Mouse (Mus musculus): Measurements from ENCODE around the gene Hmg20a. TPM values are rescaled to one million over a fixed set of nuclear protein-coding genes. Genes with fewer than 3 reads are reported as not detected.

Hmg20a gene
- polyA plus RNA-seq, 1 experiment = 11.0 TPM

DNA sequence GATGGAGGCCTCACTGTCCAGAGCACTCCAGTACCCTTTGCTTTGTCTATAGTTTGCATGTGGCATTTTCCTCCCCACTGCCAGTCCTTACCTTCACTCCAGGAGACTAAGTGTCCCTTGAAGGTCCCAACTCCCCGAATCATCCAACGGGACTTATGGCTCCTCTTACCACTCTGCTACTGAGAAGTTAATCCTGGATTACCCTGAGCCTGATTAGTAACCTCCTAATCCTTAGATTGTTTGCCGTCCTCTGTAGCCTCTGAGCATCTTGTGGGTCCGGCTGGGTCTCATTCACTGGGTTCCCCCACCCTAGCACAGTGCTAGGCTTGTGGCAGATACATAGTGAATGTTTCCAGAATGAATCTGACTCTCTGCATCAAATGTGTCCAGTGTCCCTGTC is 109.5 kb downstream of the Hmg20a start:
- no peaks in the 10 kb centered on the region for H3K4me1 ChIP-seq (ENCODE audit: control insufficient read depth, insufficient read depth, insufficient read length, low read length)
- 88% methylated on average over 4 of the region's 4 CpGs for WGBS
- no peaks in the 10 kb centered on the region for H3K27me3 ChIP-seq (ENCODE audit: control insufficient read depth, insufficient read depth, low read length)
- H3K27ac ChIP-seq (ENCODE audit: insufficient read depth, low read depth, low read length) = no peak overlapping the region
- TF ChIP-seq CTCF (IDR thresholded peaks at IDR 0.05; ENCODE audit: extremely low read depth, insufficient read length, insufficient replicate concordance, low read depth, low read length) (no peak), POLR2A (IDR thresholded peaks at IDR 0.05; ENCODE audit: low read depth, low read length) (no peak)
- H3K36me3 ChIP-seq (ENCODE audit: control insufficient read depth, insufficient read depth, low read length) = no peaks in the 10 kb centered on the region
- H3K4me3 ChIP-seq (ENCODE audit: low read depth, low read length) = no peak overlapping the region

DNA sequence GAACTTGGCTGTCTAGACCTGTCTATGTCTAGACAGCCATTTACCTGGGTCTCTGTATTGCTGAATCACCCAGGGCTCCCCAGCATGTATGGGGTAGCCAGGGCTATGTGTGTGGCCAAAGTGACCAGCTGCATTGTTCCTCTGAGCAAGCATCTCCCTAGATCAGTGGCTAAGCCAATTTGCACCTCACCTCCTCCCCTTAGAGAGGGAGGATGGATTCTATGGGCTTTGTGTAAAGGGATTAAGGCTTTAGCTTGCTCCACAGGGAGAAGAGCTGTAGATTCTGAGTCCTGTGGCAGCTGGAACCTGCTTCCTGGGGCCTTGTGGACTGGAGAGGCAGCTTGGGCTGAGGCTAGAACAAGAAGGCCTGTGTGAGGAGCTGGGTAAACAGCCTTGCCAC is 113.6 kb downstream of the Hmg20a start:
- Histone ChIP-seq H3K4me3 (ENCODE audit: low read depth, low read length) (no peak overlapping the region), H3K27me3 (ENCODE audit: control insufficient read depth, insufficient read depth, low read length) (no peaks in the 10 kb centered on the region), H3K4me1 (ENCODE audit: control insufficient read depth, insufficient read depth, insufficient read length, low read length) (peaks cover 4% of the 10 kb centered on the region; the same call in 1 of the 2 replicates), H3K27ac (ENCODE audit: insufficient read depth, low read depth, low read length) (no peak overlapping the region), H3K36me3 (ENCODE audit: control insufficient read depth, insufficient read depth, low read length) (no peaks in the 10 kb centered on the region)
- no peak for TF ChIP-seq CTCF (IDR thresholded peaks at IDR 0.05; ENCODE audit: extremely low read depth, insufficient read length, insufficient replicate concordance, low read depth, low read length)
- no peak for TF ChIP-seq POLR2A (IDR thresholded peaks at IDR 0.05; ENCODE audit: low read depth, low read length)

DNA sequence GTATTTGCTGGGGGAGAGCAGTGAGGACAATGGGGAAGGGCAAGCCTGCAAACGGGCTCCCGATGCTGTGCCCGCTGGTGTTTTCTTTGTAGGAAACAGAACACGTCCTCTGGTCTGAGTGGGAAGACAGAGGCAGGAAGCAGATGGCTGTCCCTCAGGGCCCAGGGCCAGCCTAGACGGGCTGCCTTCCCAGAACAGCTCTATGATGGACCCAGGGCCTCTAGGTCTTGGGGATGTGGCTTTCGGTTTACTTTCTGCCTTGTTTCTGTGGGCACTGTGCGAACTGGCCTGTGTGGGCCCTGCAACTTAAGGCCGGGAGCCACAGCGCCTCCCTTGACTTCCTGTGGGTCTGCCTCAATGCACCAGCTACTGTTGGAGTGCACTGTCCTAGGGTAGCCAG is 115.5 kb downstream of the Hmg20a start:
- no peaks in the 10 kb centered on the region for H3K27me3 ChIP-seq (ENCODE audit: control insufficient read depth, insufficient read depth, low read length)
- H3K4me3 ChIP-seq (ENCODE audit: low read depth, low read length) = no peak overlapping the region
- peaks cover 4% of the 10 kb centered on the region; the same call in 1 of the 2 replicates for H3K4me1 ChIP-seq (ENCODE audit: control insufficient read depth, insufficient read depth, insufficient read length, low read length)
- WGBS = 60% methylated on average over 9 of the region's 9 CpGs
- no peaks in the 10 kb centered on the region for H3K36me3 ChIP-seq (ENCODE audit: control insufficient read depth, insufficient read depth, low read length)
- TF ChIP-seq POLR2A (IDR thresholded peaks at IDR 0.05; ENCODE audit: low read depth, low read length) (no peak), CTCF (IDR thresholded peaks at IDR 0.05; ENCODE audit: extremely low read depth, insufficient read length, insufficient replicate concordance, low read depth, low read length) (no peak)
- H3K27ac ChIP-seq (ENCODE audit: insufficient read depth, low read depth, low read length) = peak overlapping the region; percentile 5; the same call in 1 of the 2 replicates

DNA sequence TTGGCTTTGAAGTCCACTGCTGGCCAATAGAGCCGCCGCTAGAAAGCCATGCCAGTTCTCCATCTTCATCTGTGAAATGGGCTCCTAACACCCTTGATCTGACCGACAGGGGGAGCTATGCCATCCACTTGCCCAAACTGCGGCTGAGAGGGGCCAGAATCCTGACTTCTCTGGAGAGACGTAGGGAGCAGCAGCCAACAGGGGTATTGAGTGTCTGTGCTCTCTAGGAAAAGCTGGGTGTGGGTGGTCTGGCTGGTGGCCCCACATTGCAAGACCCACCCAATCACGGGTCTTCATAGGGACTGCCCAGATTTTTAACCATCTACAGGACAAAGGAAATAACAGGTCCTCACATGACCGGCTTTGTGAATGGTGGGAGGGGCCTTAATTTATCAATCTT is 116.3 kb downstream of the Hmg20a start:
- Histone ChIP-seq H3K36me3 (ENCODE audit: control insufficient read depth, insufficient read depth, low read length) (no peaks in the 10 kb centered on the region), H3K4me3 (ENCODE audit: low read depth, low read length) (no peak overlapping the region), H3K27ac (ENCODE audit: insufficient read depth, low read depth, low read length) (no peak overlapping the region), H3K27me3 (ENCODE audit: control insufficient read depth, insufficient read depth, low read length) (no peaks in the 10 kb centered on the region), H3K4me1 (ENCODE audit: control insufficient read depth, insufficient read depth, insufficient read length, low read length) (peaks cover 4% of the 10 kb centered on the region; the same call in 1 of the 2 replicates)
- WGBS = 61% methylated on average over 7 of the region's 7 CpGs
- TF ChIP-seq POLR2A (IDR thresholded peaks at IDR 0.05; ENCODE audit: low read depth, low read length) (no peak), CTCF (IDR thresholded peaks at IDR 0.05; ENCODE audit: extremely low read depth, insufficient read length, insufficient replicate concordance, low read depth, low read length) (no peak)

DNA sequence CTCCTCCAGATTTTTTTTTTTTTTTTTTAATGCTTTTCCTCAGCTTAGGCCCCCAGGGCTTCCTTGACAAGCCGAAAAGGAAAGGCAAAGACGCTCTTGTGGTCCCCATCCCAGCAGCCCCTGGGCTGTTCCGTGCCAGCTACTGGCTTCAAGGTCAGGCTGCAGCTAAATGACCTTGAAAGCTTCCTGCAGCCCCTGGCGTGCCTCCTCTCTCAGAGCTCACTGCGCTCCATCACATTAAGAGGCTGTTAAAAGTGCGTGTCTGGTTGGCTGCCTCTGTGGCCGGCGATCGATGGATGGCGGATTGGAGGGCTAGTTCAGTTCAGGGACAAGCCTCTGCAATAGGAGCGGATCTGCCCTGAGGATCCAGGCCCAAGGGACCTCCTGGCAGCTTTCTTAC is 117.0 kb downstream of the Hmg20a start:
- no peak overlapping the region for H3K27ac ChIP-seq (ENCODE audit: insufficient read depth, low read depth, low read length)
- WGBS = 67% methylated on average over 11 of the region's 11 CpGs
- H3K36me3 ChIP-seq (ENCODE audit: control insufficient read depth, insufficient read depth, low read length) = no peaks in the 10 kb centered on the region
- no peak overlapping the region for H3K4me3 ChIP-seq (ENCODE audit: low read depth, low read length)
- TF ChIP-seq POLR2A (IDR thresholded peaks at IDR 0.05; ENCODE audit: low read depth, low read length) = no peak
- no peak for TF ChIP-seq CTCF (IDR thresholded peaks at IDR 0.05; ENCODE audit: extremely low read depth, insufficient read length, insufficient replicate concordance, low read depth, low read length)
- H3K4me1 ChIP-seq (ENCODE audit: control insufficient read depth, insufficient read depth, insufficient read length, low read length) = peaks cover 4% of the 10 kb centered on the region; the same call in 1 of the 2 replicates
- no peaks in the 10 kb centered on the region for H3K27me3 ChIP-seq (ENCODE audit: control insufficient read depth, insufficient read depth, low read length)

DNA sequence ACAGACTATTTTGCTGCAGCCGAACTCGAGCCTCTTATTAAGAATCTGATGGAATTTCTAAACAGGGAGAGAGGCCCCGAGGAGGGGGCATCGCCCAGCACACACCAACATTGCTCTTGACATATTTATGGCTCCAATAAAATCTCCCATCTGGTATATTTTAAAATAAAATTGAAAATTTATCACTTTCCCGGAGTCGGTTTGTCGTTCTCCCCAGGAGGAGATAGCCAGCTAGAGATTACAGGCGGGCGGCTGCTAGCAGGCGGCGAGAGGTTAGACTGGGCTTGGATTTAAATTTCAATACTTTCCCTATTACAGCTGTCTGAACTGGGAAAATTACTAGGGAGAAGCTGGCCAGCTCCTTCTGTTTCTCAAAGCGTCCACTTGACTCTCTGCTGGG is 121.6 kb downstream of the Hmg20a start:
- no peaks in the 10 kb centered on the region for H3K4me1 ChIP-seq (ENCODE audit: control insufficient read depth, insufficient read depth, insufficient read length, low read length)
- H3K36me3 ChIP-seq (ENCODE audit: control insufficient read depth, insufficient read depth, low read length) = no peaks in the 10 kb centered on the region
- no peak overlapping the region for H3K4me3 ChIP-seq (ENCODE audit: low read depth, low read length)
- H3K27me3 ChIP-seq (ENCODE audit: control insufficient read depth, insufficient read depth, low read length) = no peaks in the 10 kb centered on the region
- no peak for TF ChIP-seq POLR2A (IDR thresholded peaks at IDR 0.05; ENCODE audit: low read depth, low read length)
- TF ChIP-seq CTCF (IDR thresholded peaks at IDR 0.05; ENCODE audit: extremely low read depth, insufficient read length, insufficient replicate concordance, low read depth, low read length) = no peak
- 51% methylated on average over 12 of the region's 12 CpGs for WGBS
- H3K27ac ChIP-seq (ENCODE audit: insufficient read depth, low read depth, low read length) = no peak overlapping the region

DNA sequence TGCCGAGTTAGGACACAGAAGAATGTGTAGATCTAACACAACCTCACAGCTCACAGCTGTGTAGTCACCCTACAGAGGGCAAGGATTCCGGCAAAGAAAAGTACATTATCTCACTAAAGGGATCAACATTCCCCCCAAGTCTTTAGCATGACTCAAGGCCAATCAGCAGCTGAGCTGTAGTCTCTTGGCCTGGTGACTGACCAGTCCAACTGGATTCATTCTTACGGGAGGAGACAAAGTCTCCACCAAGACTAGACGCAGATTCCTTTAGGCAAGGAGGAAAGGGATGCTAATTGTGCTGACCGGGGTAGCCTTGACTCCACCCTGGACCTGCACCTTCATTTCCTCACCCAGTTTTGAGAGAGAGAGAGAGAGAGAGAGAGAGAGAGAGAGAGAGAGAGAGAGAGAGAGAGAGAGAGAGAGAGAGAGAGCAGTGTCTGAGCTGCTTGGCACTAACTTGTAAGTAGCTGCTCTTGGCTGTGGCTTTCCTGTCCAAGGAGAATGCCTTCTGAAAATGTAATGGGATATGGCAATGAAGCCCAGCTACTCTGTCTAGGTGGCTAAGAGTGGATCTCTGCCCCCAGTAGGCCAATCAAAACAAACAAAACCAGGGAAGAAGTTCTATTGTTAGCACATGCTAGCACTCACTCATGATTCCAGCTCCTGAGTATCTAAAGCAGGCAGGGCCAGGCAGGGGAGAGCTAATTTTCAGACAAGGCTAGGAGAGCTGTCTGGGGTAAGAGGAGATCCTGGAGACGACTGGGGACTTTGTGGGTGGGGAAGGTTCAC is 126.5 kb downstream of the Hmg20a start:
- no peak overlapping the region for H3K4me3 ChIP-seq (ENCODE audit: low read depth, low read length)
- WGBS = 60% methylated on average over 6 of the region's 6 CpGs
- no peak overlapping the region for H3K27ac ChIP-seq (ENCODE audit: insufficient read depth, low read depth, low read length)
- H3K4me1 ChIP-seq (ENCODE audit: control insufficient read depth, insufficient read depth, insufficient read length, low read length) = no peaks in the 10 kb centered on the region
- H3K27me3 ChIP-seq (ENCODE audit: control insufficient read depth, insufficient read depth, low read length) = no peaks in the 10 kb centered on the region
- H3K36me3 ChIP-seq (ENCODE audit: control insufficient read depth, insufficient read depth, low read length) = no peaks in the 10 kb centered on the region
- TF ChIP-seq POLR2A (IDR thresholded peaks at IDR 0.05; ENCODE audit: low read depth, low read length) = no peak
- no peak for TF ChIP-seq CTCF (IDR thresholded peaks at IDR 0.05; ENCODE audit: extremely low read depth, insufficient read length, insufficient replicate concordance, low read depth, low read length)

Other genes with a start within 250 kb of the Hmg20a start
- gene Peak1, start 542 bp upstream of the Hmg20a start, polyA plus RNA-seq (2012; rRNA removed) = 4.0 and 13.0 TPM in 2 replicates

Data from small intestine, adult 2 months (tissue).